Mouse (Mus musculus) liver, embryonic 14.5 days (tissue): ENCODE data around the gene Rpl9.

Source experiments
- CTCF ChIP-seq: IDR thresholded peaks from 2 replicates; pipeline ENCODE4 v1.5.1; 2016; ENCODE audit warnings: antibody characterized with exemption, low read depth, control low read depth
- EP300 ChIP-seq: IDR thresholded peaks from 2 replicates; pipeline ENCODE4 v1.6.1; 2016; ENCODE audit warnings: antibody characterized with exemption, low read depth

- TF ChIP-seq EP300 (no peak), CTCF (no peak)
Observed at GRCm38 (mm10) chr5:65387008-65387867, 4.0 kb downstream of the Rpl9 start.
